Mouse (Mus musculus) C2C12 (cell line): ENCODE data around the gene Cdc42ep5.

Experiments used
- CTCF ChIP-seq: IDR thresholded peaks from one replicate; pipeline ENCODE4 v1.5.1; 2011; ENCODE audit not compliant: control insufficient read depth, insufficient read depth, insufficient read length
- MAX ChIP-seq: IDR thresholded peaks from one replicate; pipeline ENCODE4 v1.6.1; 2011; ENCODE audit warnings: mild to moderate bottlenecking, control low read depth
- MYOG ChIP-seq: IDR thresholded peaks from one replicate; pipeline ENCODE4 v1.6.1; 2011; ENCODE audit not compliant: control insufficient read depth, insufficient read length; ENCODE audit errors: extremely low read depth

DNA sequence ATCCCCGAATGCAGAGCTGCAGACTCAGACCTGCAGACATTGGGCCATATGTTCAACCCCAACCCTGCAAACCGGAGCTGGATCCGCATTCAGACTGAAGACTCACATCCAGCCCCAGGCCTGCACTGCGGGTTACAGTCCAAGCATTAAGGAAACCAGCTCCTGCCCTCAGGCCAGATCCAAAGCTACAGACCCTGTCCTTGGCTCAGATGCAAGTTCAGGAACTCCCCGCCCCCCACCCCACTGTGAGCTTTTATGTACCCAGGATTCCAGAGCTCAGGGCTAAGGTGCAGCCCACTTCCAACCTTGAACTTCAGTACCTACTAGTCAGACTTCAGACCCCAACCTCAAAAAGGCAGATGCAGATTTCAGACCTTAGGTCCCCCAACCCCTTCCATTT is 39.8 kb downstream of the Cdc42ep5 start:
- TF ChIP-seq CTCF: no peak
- no peak for TF ChIP-seq MYOG
- TF ChIP-seq MAX: no peak
